Mouse (Mus musculus) thymus, adult 2 months (tissue): Measurements from ENCODE around the gene Pde3a. TPM values are rescaled to one million over a fixed set of nuclear protein-coding genes. Genes with fewer than 3 reads are reported as not detected.

Experiments
- DNase-seq: peaks from one replicate; pipeline ENCODE4 v3.0.0; 2021
- H3K27ac ChIP-seq: fragments of 200-500 bp; 2 replicates; pipeline ENCODE4 v1.5.1; 2012; ENCODE audit warnings: low read length, control low read depth; ENCODE audit not compliant: control insufficient read depth, insufficient read depth
- H3K27me3 ChIP-seq: fragments of 200-500 bp; 2 replicates; pipeline ENCODE4 v1.6.1; 2012; ENCODE audit warnings: mild to moderate bottlenecking, low read length, moderate library complexity, mixed read lengths; ENCODE audit not compliant: control insufficient read depth, insufficient read depth
- H3K36me3 ChIP-seq: fragments of 200-500 bp; 2 replicates; pipeline ENCODE4 v1.6.1; 2012; ENCODE audit warnings: mild to moderate bottlenecking, low read length, moderate library complexity; ENCODE audit not compliant: control insufficient read depth, insufficient read depth
- H3K4me1 ChIP-seq: fragments of 200-500 bp; replicated peaks from 2 replicates; pipeline ENCODE4 v1.6.1; 2012; ENCODE audit warnings: low read length; ENCODE audit not compliant: control insufficient read depth, insufficient read depth
- H3K4me3 ChIP-seq: fragments of 200-500 bp; 2 replicates; pipeline ENCODE4 v1.5.1; 2012; ENCODE audit warnings: mild to moderate bottlenecking, low read length, control low read depth, moderate library complexity; ENCODE audit not compliant: control insufficient read depth, insufficient read depth
- CTCF ChIP-seq: fragments of 200-500 bp; IDR thresholded peaks from 2 replicates; pipeline ENCODE4 v1.5.1; 2012; ENCODE audit warnings: mild to moderate bottlenecking, control low read depth, low read length, moderate library complexity, borderline replicate concordance; ENCODE audit not compliant: control insufficient read depth, poor library complexity, insufficient read depth; ENCODE audit errors: extremely low read depth
- POLR2A ChIP-seq: fragments of 200-500 bp; IDR thresholded peaks from 2 replicates; pipeline ENCODE4 v1.6.1; 2012; ENCODE audit warnings: mild to moderate bottlenecking, low read length, control low read depth, moderate library complexity; ENCODE audit not compliant: control insufficient read depth, poor library complexity, insufficient read depth; ENCODE audit errors: extremely low read depth
- WGBS: fragments of 180-500 bp; shearing (Covaris S2); methylation state at CpG from one replicate; pipeline ENCODE4 v1.1.7; 2018; 5-methylcytosine and 5-hydroxymethylcytosine counted together
- polyA plus RNA-seq: library from polyadenylated mRNA; depleted of rRNA; stranded (reverse); fragments of >200 nt; gene quantifications from 2 replicates; pipeline ENCODE4 v1.2.3, GENCODE M21; 2012

The Pde3a gene
- polyA plus RNA-seq, 1 experiment = 1.3 TPM

DNA sequence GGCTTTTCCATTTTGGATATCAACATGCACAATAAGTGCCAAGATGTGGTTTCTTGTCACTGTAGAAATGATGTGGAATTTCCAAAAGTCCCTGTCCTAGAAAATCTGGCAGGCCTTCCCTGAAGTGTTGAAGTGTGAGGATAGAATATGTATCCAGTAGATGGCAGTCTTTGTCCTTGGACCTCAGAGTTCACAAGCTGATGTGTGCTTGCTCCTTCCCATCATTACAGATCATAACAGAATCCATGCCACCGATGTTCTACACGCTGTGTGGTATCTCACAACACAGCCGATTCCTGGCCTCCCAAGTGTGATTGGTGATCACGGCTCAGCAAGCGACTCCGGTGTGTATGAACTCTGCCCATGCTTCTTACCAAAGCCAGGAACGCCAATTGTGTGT is 238.2 kb downstream of the Pde3a start:
- Histone ChIP-seq H3K27ac (no peak overlapping the region), H3K36me3 (no peaks in the 10 kb centered on the region), H3K27me3 (no peaks in the 10 kb centered on the region), H3K4me1 (no peaks in the 10 kb centered on the region), H3K4me3 (no peak overlapping the region)
- WGBS = 83% methylated on average over 7 of the region's 7 CpGs
- no peak for DNase-seq
- TF ChIP-seq CTCF (no peak), POLR2A (no peak)

DNA sequence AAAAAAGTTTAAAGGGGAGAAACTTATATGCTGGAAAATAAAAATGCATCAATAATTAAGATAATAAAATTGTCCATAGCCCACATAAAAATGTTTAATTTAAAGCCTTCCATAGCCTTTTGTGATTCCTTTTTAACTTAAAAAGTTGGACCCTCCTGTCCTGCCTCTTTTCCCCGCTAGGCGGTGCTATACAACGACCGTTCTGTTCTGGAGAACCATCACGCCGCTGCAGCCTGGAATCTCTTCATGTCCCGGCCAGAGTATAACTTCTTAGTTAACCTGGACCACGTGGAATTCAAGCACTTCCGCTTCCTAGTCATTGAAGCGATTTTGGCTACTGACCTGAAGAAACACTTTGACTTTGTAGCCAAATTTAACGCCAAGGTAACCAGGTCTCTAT is 239.6 kb downstream of the Pde3a start:
- H3K27ac ChIP-seq = no peak overlapping the region
- H3K4me3 ChIP-seq = no peak overlapping the region
- no peaks in the 10 kb centered on the region for H3K36me3 ChIP-seq
- DNase-seq = no peak
- no peaks in the 10 kb centered on the region for H3K4me1 ChIP-seq
- TF ChIP-seq CTCF = no peak
- no peak for TF ChIP-seq POLR2A
- 25% methylated on average over 11 of the region's 11 CpGs for WGBS
- H3K27me3 ChIP-seq = no peaks in the 10 kb centered on the region

GRCm38 (mm10) chr6:141494909-141495308 is 245.8 kb downstream of the Pde3a start:
- Histone ChIP-seq H3K4me1 (no peaks in the 10 kb centered on the region), H3K27me3 (no peaks in the 10 kb centered on the region), H3K36me3 (no peaks in the 10 kb centered on the region), H3K27ac (no peak overlapping the region), H3K4me3 (no peak overlapping the region)
- WGBS = 94% methylated on average over 4 of the region's 4 CpGs
- DNase-seq = no peak
- TF ChIP-seq POLR2A (no peak), CTCF (no peak)

- Histone ChIP-seq H3K4me1 (no peaks in the 10 kb centered on the region), H3K36me3 (no peaks in the 10 kb centered on the region), H3K27ac (no peak overlapping the region), H3K27me3 (no peaks in the 10 kb centered on the region), H3K4me3 (no peak overlapping the region)
- 75% methylated on average over 13 of the region's 13 CpGs for WGBS
- no peak for DNase-seq
- TF ChIP-seq POLR2A = no peak
- no peak for TF ChIP-seq CTCF
These were observed 246.8 kb downstream of the Pde3a start for GRCm38 (mm10) chr6:141495634-141496418.

DNA sequence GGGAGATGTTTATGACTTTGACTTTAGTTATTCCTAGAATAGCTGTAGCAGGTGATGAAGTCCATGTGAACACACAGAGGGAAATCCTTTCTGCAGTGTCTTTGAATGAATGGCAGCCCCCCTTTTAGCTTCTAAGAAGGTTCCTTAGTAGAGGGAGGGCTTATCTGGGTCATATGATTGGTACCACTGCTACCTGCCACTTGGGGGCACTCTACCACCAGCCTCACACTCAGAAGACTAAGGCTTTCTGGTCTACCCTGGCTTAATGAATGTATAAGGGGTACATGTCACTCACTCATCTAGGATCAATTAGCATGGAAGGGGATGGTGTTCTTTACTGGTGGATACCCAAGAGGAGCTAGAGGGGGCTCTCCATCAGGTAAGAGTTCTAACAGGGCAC is 250.4 kb downstream of the Pde3a start:
- Histone ChIP-seq H3K4me1 (no peaks in the 10 kb centered on the region), H3K36me3 (no peaks in the 10 kb centered on the region), H3K27ac (no peak overlapping the region), H3K4me3 (no peak overlapping the region), H3K27me3 (no peaks in the 10 kb centered on the region)
- no peak for DNase-seq
- TF ChIP-seq CTCF (no peak), POLR2A (no peak)

- Histone ChIP-seq H3K4me3 (no peak overlapping the region), H3K4me1 (no peaks in the 10 kb centered on the region), H3K27me3 (no peaks in the 10 kb centered on the region), H3K36me3 (no peaks in the 10 kb centered on the region), H3K27ac (no peak overlapping the region)
- no peak for DNase-seq
- TF ChIP-seq CTCF (no peak), POLR2A (no peak)
- WGBS = 87% methylated on average over 3 of the region's 3 CpGs
These were observed 252.1 kb downstream of the Pde3a start for GRCm38 (mm10) chr6:141501171-141501570.
